Mouse (Mus musculus): Measurements from ENCODE around the gene Foxf1. TPM values are rescaled to one million over a fixed set of nuclear protein-coding genes. Genes with fewer than 3 reads are reported as not detected.

The Foxf1 gene
- total RNA-seq, 2 experiments from 2014 or later = 0.87 to 1.0 TPM

- no peak for DNase-seq (ENCODE audit: extremely low spot score in 1 of 2, low spot score in 1 of 2)
Measured at GRCm38 (mm10) chr8:121111145-121111907, 27.1 kb downstream of the Foxf1 start.

GRCm38 (mm10) chr8:121113261-121113660 lies 29.1 kb downstream of the Foxf1 start:
- peak; percentile 99 for DNase-seq (ENCODE audit: extremely low spot score in 1 of 2, low spot score in 1 of 2)

GRCm38 (mm10) chr8:121115136-121115535 lies 30.9 kb downstream of the Foxf1 start:
- no peak for DNase-seq (ENCODE audit: extremely low spot score in 1 of 2, low spot score in 1 of 2)

GRCm38 (mm10) chr8:121115948-121116347 lies 31.8 kb downstream of the Foxf1 start, which contains the start of gene Foxc2:
TSS of gene Foxc2 (plus strand) at chr8:121116171.
- peak in 1 of 2 experiments; percentile 46 for DNase-seq (ENCODE audit: extremely low spot score in 1 of 2, low spot score in 1 of 2)

- DNase-seq (ENCODE audit: extremely low spot score in 1 of 2, low spot score in 1 of 2) = no peak
Measured at GRCm38 (mm10) chr8:121116591-121117185, 32.5 kb downstream of the Foxf1 start.

- DNase-seq (ENCODE audit: extremely low spot score in 1 of 2, low spot score in 1 of 2) = no peak
Measured at GRCm38 (mm10) chr8:121117186-121117651, 33.0 kb downstream of the Foxf1 start.

GRCm38 (mm10) chr8:121117906-121118305 lies 33.7 kb downstream of the Foxf1 start:
- no peak for DNase-seq (ENCODE audit: extremely low spot score in 1 of 2, low spot score in 1 of 2)

DNA sequence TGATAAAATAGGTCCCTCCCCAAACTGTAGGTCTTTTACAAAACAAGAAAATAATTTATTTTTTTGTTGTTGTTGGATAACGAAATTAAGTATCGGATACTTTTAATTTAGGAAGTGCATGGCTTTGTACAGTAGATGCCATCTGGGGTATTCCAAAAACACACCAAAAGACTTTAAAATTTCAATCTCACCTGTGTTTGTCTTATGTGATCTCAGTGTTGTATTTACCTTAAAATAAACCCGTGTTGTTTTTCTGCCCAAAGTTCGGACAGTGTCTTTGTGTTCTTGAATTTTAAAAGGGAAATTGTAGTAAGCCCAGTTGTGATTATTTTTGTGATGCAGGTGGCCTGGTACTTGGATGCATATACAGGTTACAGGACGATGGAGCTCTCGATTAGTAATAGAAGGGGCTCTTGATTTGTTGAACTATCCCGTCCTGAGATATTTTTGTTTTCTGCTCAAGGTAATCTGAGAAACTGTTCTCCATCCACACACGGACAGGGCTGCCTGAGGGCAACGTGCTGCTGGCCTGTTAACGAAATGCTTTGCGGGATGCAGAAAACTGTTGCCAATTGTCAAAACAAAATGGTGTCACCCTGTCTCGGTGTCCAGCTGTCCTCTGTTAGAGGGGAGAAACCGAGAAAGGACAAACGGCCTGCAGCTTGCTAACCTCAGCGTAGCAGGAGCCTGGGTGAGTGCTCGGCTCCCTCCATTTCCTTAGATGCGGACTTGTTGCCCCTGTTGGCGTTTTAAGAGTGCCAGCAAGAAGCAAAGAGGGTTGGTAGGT lies 34.6 kb downstream of the Foxf1 start:
- no peak for DNase-seq (ENCODE audit: extremely low spot score in 1 of 2, low spot score in 1 of 2)

DNA sequence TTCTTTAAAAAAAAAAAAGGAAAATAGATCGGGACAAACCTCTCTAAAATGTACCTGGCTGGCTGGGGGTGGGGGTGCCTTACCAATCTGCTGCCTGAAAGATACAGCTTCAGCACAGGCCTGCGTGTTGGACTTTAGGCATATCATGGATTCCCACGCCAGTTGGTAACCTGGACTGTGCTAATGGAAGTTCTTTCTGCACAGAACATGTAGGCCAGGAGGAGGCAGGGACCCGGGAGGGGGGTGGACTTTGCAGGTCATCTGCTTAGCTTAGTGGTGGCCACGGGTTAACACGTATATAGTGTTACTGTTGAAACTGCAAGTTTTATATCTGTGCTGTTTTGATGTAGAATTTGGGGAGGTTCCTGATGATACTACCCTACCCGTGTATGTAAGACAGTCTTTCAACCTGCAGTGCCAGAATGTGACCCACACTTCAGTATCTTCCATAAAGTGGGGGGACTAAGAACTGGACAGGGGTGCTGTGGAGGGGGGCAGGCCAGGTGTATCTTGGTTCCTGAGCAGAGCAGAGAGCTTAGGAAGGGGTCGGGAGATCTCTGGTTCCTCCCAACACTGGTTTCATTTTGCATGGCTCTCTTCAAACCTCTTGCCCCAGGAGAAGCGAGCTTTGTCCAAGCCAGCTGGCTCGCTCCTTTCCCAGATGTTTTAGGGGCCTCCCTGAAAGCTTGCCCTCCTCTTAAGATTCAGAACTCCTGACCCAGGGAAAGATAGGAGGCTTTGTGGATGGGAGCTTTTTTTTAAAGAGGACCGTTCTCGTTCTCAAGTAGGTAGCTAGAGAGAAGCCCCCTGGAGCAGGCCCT lies 35.7 kb downstream of the Foxf1 start:
- DNase-seq (ENCODE audit: extremely low spot score in 1 of 2, low spot score in 1 of 2) = no peak

GRCm38 (mm10) chr8:121120456-121121419 lies 36.6 kb downstream of the Foxf1 start:
- no peak for DNase-seq (ENCODE audit: extremely low spot score in 1 of 2, low spot score in 1 of 2)

DNA sequence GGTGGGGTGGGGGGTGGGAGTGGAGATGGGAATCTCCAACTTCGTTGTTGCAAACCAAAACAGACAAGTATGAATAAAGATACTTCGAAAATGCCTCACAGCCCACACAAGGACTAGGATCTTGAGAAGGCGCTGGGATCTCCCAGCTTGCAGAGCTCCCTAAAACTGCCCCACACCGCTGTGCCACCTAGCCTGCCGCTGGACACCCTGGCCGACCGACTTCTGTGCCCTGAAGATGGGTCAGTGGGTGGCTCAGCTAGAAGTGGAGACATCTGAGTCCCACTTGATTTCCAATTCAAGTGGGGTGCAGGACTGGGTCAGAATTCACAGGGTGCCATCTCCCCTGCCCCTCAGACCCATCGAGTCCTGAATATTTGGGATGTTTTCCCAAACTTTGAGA lies 37.5 kb downstream of the Foxf1 start:
- no peak for DNase-seq (ENCODE audit: extremely low spot score in 1 of 2, low spot score in 1 of 2)

DNA sequence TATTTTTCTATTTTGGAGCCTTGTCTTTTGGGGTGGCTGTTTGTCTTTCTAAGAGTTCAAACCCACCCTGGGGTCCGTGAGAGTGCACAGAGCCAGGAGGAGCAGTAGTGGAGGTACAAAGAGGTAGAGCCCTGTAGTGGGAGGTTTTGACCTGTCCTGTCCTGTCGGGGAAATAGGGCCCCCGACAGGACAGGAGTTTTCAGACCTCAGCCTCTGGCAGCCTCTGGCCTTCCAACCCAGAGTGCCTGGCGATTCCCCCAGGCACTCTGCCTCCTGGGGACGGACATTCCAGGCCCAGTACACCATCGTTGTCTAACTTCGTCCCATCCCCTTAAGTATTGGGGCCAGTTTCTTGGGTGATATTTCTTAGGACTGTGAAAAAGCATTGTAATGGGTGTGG lies 38.2 kb downstream of the Foxf1 start:
- no peak for DNase-seq (ENCODE audit: extremely low spot score in 1 of 2, low spot score in 1 of 2)

DNA sequence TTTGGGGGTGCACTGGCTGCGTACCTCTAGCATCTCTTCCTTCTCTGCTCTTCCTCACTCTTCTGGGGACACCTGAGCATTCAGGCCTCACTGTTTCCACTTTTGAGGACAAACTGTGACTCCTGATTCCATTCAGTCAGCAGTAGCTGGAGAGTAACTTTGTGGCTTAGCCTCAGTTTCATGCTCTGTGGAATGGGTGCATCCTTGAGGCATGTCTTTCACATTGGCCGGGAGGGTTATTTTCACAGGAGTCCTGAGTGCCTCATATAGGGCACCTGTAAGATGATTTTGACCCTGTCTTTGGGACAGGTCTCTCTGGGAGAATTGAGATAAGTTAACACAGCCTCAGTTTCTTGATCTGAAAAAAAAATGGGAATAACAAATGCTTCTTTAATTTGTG lies 38.9 kb downstream of the Foxf1 start:
- DNase-seq (ENCODE audit: extremely low spot score in 1 of 2, low spot score in 1 of 2) = no peak

DNA sequence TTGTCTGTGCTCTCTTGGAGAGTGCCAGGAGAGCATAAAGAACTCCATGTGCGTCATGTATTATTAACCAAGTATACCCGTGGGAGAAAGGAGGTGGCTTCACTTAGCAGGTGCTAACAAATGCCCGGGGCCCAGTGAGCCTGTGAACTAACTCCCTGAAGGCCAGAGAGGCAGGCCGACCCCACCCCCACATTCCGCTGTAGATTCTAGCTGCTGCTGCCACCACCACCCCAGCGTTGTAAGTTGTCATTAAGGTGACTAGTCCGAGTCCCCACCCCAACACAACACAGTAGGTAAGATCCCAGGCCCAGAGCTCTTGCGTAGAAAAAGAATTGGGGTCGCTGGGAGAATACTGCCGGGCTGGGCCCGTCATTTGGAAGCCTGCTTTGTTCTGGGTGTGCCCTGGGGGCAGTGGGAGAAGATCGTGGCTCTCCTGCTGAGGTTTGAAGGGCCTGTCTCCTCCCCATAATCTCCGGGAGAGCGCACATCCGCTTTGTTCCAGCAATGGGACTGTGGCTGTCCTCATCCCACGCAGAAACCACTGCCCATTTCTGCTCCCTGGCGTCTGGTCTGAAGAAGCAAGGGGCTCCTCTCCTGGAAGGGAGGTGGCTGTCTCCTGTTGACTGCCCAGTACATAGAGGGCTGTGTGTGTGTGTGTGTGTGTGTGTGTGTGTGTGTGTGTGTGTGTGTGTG lies 40.5 kb downstream of the Foxf1 start:
- no peak for DNase-seq (ENCODE audit: extremely low spot score in 1 of 2, low spot score in 1 of 2)

DNA sequence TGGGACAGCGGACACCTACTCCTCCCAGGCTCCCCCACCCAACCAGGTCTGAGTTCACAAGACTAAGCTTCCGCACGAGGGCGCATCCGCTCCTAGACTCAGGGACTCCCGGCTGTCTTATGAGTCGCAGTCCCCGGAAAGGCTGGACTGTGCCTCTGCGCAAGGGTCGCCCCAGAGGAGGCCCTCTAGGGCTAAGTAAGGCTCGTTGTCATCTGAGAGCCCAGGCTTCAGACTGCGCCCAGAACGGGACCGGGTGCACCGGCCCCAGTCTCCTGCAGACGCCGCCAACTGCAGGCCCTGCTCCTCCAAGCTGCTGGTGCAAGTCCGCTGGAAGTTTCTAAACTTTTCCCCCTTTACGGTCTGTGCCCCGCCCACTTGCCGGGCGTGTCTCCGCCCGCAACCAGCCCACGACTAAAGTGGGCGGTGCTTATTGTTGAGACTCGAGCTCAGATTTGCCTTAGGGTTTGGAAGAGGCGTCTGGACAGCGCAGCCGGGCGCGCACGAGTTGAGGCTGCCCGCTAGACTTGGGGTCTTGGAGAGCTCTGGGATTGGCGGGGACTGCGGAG lies 41.2 kb downstream of the Foxf1 start:
- DNase-seq (ENCODE audit: extremely low spot score in 1 of 2, low spot score in 1 of 2) = peak in 1 of 2 experiments; percentile 56

DNA sequence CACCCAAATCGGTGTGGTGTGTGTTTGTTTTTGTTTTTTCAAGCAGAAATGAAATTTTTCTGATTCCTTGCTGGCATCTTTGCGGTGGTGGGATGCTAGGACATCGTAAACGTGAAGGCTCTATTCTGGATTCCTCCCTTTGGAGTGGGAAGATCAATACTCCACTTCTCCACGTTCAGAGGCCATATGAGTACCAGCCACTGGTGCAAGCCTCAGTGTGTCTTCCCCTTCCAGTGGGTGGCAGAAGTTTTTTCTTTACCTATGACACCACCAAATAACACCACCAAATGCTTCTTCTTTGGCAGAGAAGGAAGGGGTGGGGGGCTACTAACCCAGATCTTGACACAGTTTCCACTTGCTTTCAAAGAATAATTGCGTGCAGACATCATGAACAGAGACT lies 42.0 kb downstream of the Foxf1 start:
- no peak for DNase-seq (ENCODE audit: extremely low spot score in 1 of 2, low spot score in 1 of 2)

- DNase-seq (ENCODE audit: extremely low spot score in 1 of 2, low spot score in 1 of 2) = no peak
Measured at GRCm38 (mm10) chr8:121126694-121127093, 42.5 kb downstream of the Foxf1 start.

- DNase-seq (ENCODE audit: extremely low spot score in 1 of 2, low spot score in 1 of 2) = no peak
Measured at GRCm38 (mm10) chr8:121127291-121127701, 43.1 kb downstream of the Foxf1 start.
